Mouse (Mus musculus) cerebellum, adult 11-12 months (tissue): ENCODE measurements at regions not wholly inside any gene's neighbourhood (a gene's known extent, or its start where the extent isn't known, plus 50 kb on each side); places are given as distances from the start of the nearest gene placed in this dataset.
A peak's percentile ranks its signal among the peaks of the same experiment; 100 is the strongest.

Experiments
- DNase-seq: peaks from one replicate; pipeline ENCODE4 v3.0.0; 2022

- no peak for DNase-seq
These were observed 302.6 kb upstream of the Camk1g start for GRCm38 (mm10) chr1:193672681-193673080.

- peak; percentile 20 for DNase-seq
These were observed 301.7 kb upstream of the Camk1g start for GRCm38 (mm10) chr1:193671816-193672254.

GRCm38 (mm10) chr1:193671046-193671445 lies 300.9 kb upstream of the Camk1g start:
- DNase-seq = no peak

- DNase-seq = no peak
These were observed 299.9 kb upstream of the Camk1g start for GRCm38 (mm10) chr1:193670008-193670407.

GRCm38 (mm10) chr1:193668841-193669240 lies 298.7 kb upstream of the Camk1g start:
- no peak for DNase-seq

- DNase-seq = no peak
These were observed 295.8 kb upstream of the Camk1g start for GRCm38 (mm10) chr1:193665854-193666253.

- no peak for DNase-seq
These were observed 294.5 kb upstream of the Camk1g start for GRCm38 (mm10) chr1:193664569-193664968.

GRCm38 (mm10) chr1:193663587-193663986 lies 293.5 kb upstream of the Camk1g start:
- DNase-seq = no peak

- DNase-seq = no peak
These were observed 292.2 kb upstream of the Camk1g start for GRCm38 (mm10) chr1:193662166-193662890.

- no peak for DNase-seq
These were observed 291.3 kb upstream of the Camk1g start for GRCm38 (mm10) chr1:193661377-193661776.

- no peak for DNase-seq
These were observed 285.1 kb upstream of the Camk1g start for GRCm38 (mm10) chr1:193655076-193655677.

- no peak for DNase-seq
These were observed 280.2 kb upstream of the Camk1g start for GRCm38 (mm10) chr1:193650275-193650674.

- DNase-seq = no peak
These were observed 279.3 kb upstream of the Camk1g start for GRCm38 (mm10) chr1:193649400-193649799.

GRCm38 (mm10) chr1:193647371-193648270 lies 277.5 kb upstream of the Camk1g start:
- no peak for DNase-seq

- no peak for DNase-seq
These were observed 274.4 kb upstream of the Camk1g start for GRCm38 (mm10) chr1:193644506-193644905.

GRCm38 (mm10) chr1:193636451-193636850 lies 266.4 kb upstream of the Camk1g start:
- DNase-seq = no peak

GRCm38 (mm10) chr1:193632115-193632514 lies 262.0 kb upstream of the Camk1g start:
- no peak for DNase-seq

GRCm38 (mm10) chr1:193629887-193630286 lies 259.8 kb upstream of the Camk1g start:
- no peak for DNase-seq

- no peak for DNase-seq
These were observed 257.1 kb upstream of the Camk1g start for GRCm38 (mm10) chr1:193626924-193627849.

- no peak for DNase-seq
These were observed 255.2 kb upstream of the Camk1g start for GRCm38 (mm10) chr1:193625101-193625956.

- DNase-seq = no peak
These were observed 253.5 kb upstream of the Camk1g start for GRCm38 (mm10) chr1:193623571-193623970.
